Mouse (Mus musculus): ENCODE results near the gene Donson. TPM values are rescaled to one million over a fixed set of nuclear protein-coding genes. Genes with fewer than 3 reads are reported as not detected.
A peak's percentile ranks its signal among the peaks of the same experiment; 100 is the strongest.

The Donson gene
- polyA plus RNA-seq, 1 experiment from 2014 or later = 21.0 TPM

- peaks cover 89% of the 10 kb centered on the region for H3K36me3 ChIP-seq
- no peak for ATAC-seq (ENCODE audit: low FRiP score)
- no peaks in the 10 kb centered on the region for H3K27me3 ChIP-seq
- no peak overlapping the region for H3K27ac ChIP-seq
- H3K4me1 ChIP-seq (replicated peaks) = no peaks in the 10 kb centered on the region
- no peak overlapping the region for H3K4me2 ChIP-seq
- no peaks in the 10 kb centered on the region for H3K9me3 ChIP-seq
- 87% methylated on average over 5 of the region's 5 CpGs for WGBS
- no peak overlapping the region for H3K9ac ChIP-seq
- no peak overlapping the region for H3K4me3 ChIP-seq
These were observed 7.9 kb downstream of the Donson start for GRCm38 (mm10) chr16:91680656-91681055.

GRCm38 (mm10) chr16:91678147-91678911, 10.2 kb downstream of the Donson start:
- Histone ChIP-seq H3K9ac (no peak overlapping the region), H3K4me2 (no peak overlapping the region), H3K27me3 (no peaks in the 10 kb centered on the region), H3K9me3 (no peaks in the 10 kb centered on the region), H3K4me1 (replicated peaks) (no peaks in the 10 kb centered on the region), H3K4me3 (no peak overlapping the region), H3K36me3 (peaks cover 84% of the 10 kb centered on the region), H3K27ac (no peak overlapping the region)
- no peak for ATAC-seq (ENCODE audit: low FRiP score)
- WGBS = 94% methylated on average over 5 of the region's 5 CpGs

DNA sequence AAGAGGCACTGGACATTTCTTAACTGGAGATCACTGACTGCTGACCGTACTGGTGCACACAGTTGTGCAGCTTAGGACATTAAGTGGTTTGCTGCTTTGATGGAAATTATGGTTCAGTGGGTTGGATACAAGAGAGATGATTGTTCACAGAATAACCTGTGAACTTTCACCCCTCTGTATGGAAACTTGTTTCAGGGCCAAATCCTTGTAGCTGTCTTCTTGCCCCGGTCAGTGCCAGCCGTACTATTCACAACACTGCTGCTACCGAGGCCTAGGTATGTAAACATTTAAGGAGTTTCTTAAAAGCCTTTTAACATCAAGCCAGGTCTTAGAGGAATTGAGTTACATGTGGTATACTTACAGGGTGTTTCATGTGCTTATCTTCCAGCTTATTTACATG, 14.1 kb downstream of the Donson start:
- no peak overlapping the region for H3K9ac ChIP-seq
- WGBS = 93% methylated on average over 4 of the region's 4 CpGs
- peaks cover 83% of the 10 kb centered on the region for H3K36me3 ChIP-seq
- H3K27me3 ChIP-seq = no peaks in the 10 kb centered on the region
- no peak overlapping the region for H3K4me3 ChIP-seq
- no peak overlapping the region for H3K4me2 ChIP-seq
- ATAC-seq (ENCODE audit: low FRiP score) = no peak
- no peaks in the 10 kb centered on the region for H3K4me1 ChIP-seq (replicated peaks)
- H3K9me3 ChIP-seq = no peaks in the 10 kb centered on the region
- no peak overlapping the region for H3K27ac ChIP-seq

DNA sequence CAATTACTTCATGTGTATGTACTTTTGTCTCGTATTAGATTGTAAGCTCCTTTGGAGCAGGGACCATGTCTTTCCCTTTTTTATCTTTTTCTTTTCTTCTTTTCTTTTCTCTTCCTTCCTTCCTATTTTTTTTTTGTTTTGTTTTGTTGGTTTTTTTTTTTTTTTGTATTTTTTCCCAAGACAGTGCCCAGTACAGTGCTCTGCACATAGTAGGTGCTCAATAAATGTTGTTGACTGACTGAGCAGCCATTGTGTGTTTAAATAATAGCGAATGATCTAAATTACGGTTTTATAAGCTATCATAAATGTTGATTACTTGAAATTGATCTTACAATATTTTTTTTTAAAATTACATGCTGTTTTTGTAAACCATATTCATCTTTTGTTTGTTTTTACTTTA, 24.8 kb downstream of the Donson start:
- ATAC-seq (ENCODE audit: low FRiP score) = no peak

DNA sequence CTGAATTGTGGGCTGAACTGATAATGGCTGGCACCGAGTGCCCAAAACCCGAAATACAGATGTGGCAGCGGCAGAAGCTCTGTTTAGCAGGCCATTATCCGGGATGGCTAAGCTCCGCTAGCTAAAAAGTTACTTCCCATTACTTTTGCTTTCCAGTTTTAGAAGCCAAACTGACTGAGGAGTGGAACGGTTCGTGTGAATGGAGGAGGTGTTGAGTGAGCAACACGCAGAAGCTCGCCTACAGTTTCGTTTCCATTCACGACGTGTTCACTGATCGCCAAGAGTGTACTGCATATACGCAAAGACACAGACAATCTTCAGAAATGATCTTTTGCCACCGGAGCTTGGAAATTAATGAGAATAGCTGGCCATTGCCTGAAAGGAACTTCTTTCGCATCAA, 26.2 kb downstream of the Donson start:
- no peak overlapping the region for H3K9ac ChIP-seq
- no peaks in the 10 kb centered on the region for H3K27me3 ChIP-seq
- peaks cover 91% of the 10 kb centered on the region for H3K36me3 ChIP-seq
- WGBS = 95% methylated on average over 16 of the region's 16 CpGs
- no peak overlapping the region for H3K4me3 ChIP-seq
- H3K9me3 ChIP-seq = no peaks in the 10 kb centered on the region
- no peak overlapping the region for H3K27ac ChIP-seq
- H3K4me1 ChIP-seq (replicated peaks) = peaks cover 10% of the 10 kb centered on the region
- H3K4me2 ChIP-seq = no peak overlapping the region
- ATAC-seq (ENCODE audit: low FRiP score) = no peak

More for the DNA sequence above, 24.8 kb downstream of the Donson start:
- Histone ChIP-seq H3K27me3 (no peaks in the 10 kb centered on the region), H3K9ac (no peak overlapping the region), H3K36me3 (peaks cover 82% of the 10 kb centered on the region), H3K4me3 (no peak overlapping the region), H3K4me2 (no peak overlapping the region), H3K9me3 (no peaks in the 10 kb centered on the region), H3K27ac (no peak overlapping the region), H3K4me1 (replicated peaks) (peaks cover 10% of the 10 kb centered on the region)
- WGBS = 97% methylated on average over 3 of the region's 3 CpGs

- Histone ChIP-seq H3K4me2 (no peak overlapping the region), H3K4me3 (no peak overlapping the region), H3K27ac (no peak overlapping the region), H3K27me3 (no peaks in the 10 kb centered on the region), H3K4me1 (replicated peaks) (peaks cover 10% of the 10 kb centered on the region), H3K9ac (no peak overlapping the region), H3K9me3 (no peaks in the 10 kb centered on the region), H3K36me3 (peaks cover 91% of the 10 kb centered on the region)
- WGBS = 55% methylated on average over 1 of the region's 1 CpGs
- ATAC-seq (ENCODE audit: low FRiP score) = no peak
These were observed 27.2 kb downstream of the Donson start for GRCm38 (mm10) chr16:91661397-91661796.

DNA sequence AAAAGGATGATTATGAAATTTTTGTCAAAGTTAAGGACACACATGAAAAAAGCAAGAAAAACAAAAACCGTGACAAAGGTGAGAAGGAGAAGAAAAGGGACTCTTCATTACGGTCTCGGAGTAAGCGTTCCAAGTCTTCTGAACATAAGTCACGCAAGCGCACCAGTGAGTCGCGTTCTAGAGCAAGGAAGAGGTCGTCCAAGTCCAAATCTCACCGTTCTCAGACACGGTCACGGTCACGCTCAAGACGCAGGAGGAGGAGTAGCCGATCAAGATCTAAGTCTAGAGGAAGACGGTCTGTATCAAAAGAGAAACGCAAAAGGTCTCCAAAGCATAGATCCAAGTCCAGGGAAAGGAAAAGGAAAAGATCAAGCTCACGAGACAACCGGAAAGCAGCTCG, 28.8 kb downstream of the Donson start:
- no peak overlapping the region for H3K9ac ChIP-seq
- H3K36me3 ChIP-seq = peaks cover 91% of the 10 kb centered on the region
- H3K4me3 ChIP-seq = no peak overlapping the region
- no peaks in the 10 kb centered on the region for H3K27me3 ChIP-seq
- no peak for ATAC-seq (ENCODE audit: low FRiP score)
- WGBS = 97% methylated on average over 20 of the region's 20 CpGs
- H3K4me1 ChIP-seq (replicated peaks) = peaks cover 10% of the 10 kb centered on the region
- no peak overlapping the region for H3K4me2 ChIP-seq
- H3K27ac ChIP-seq = no peak overlapping the region
- no peaks in the 10 kb centered on the region for H3K9me3 ChIP-seq

GRCm38 (mm10) chr16:91658471-91658870, 30.1 kb downstream of the Donson start:
- Histone ChIP-seq H3K9ac (no peak overlapping the region), H3K4me3 (no peak overlapping the region), H3K4me2 (no peak overlapping the region), H3K4me1 (replicated peaks) (peaks cover 10% of the 10 kb centered on the region), H3K36me3 (peaks cover 89% of the 10 kb centered on the region), H3K27ac (no peak overlapping the region), H3K27me3 (no peaks in the 10 kb centered on the region), H3K9me3 (no peaks in the 10 kb centered on the region)
- ATAC-seq (ENCODE audit: low FRiP score) = no peak
- 95% methylated on average over 5 of the region's 5 CpGs for whole genome bisulfite sequencing

- H3K36me3 ChIP-seq = peaks cover 82% of the 10 kb centered on the region
- 0 out of 2 replicates have a peak, but pooled peaks have one; percentile 46 for ATAC-seq (ENCODE audit: low FRiP score)
- no peak overlapping the region for H3K27ac ChIP-seq
- peaks cover 13% of the 10 kb centered on the region for H3K4me1 ChIP-seq (replicated peaks)
- H3K9ac ChIP-seq = no peak overlapping the region
- H3K4me2 ChIP-seq = no peak overlapping the region
- 98% methylated on average over 17 of the region's 17 CpGs for WGBS
- H3K27me3 ChIP-seq = no peaks in the 10 kb centered on the region
- H3K4me3 ChIP-seq = no peak overlapping the region
- H3K9me3 ChIP-seq = no peaks in the 10 kb centered on the region
These were observed 31.3 kb downstream of the Donson start for GRCm38 (mm10) chr16:91657285-91657684.

DNA sequence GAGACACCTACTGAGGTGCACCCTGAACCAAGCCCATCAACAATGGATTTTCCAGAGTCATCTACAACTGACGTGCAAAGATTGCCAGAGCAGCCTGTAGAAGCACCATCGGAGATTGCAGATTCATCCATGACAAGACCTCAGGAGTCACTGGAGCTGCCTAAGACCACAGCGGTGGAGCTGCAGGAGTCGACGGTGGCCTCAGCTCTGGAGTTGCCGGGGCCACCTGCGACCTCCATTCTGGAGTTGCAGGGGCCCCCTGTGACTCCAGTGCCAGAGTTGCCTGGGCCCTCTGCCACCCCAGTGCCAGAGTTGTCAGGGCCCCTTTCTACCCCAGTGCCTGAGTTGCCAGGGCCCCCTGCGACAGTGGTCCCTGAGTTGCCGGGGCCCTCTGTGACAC, 33.3 kb downstream of the Donson start:
- Histone ChIP-seq H3K9me3 (no peaks in the 10 kb centered on the region), H3K9ac (no peak overlapping the region), H3K4me3 (no peak overlapping the region), H3K27ac (no peak overlapping the region), H3K27me3 (no peaks in the 10 kb centered on the region), H3K36me3 (peaks cover 73% of the 10 kb centered on the region), H3K4me1 (replicated peaks) (peaks cover 10% of the 10 kb centered on the region), H3K4me2 (no peak overlapping the region)
- 97% methylated on average over 9 of the region's 9 CpGs for WGBS
- no peak for ATAC-seq (ENCODE audit: low FRiP score)

DNA sequence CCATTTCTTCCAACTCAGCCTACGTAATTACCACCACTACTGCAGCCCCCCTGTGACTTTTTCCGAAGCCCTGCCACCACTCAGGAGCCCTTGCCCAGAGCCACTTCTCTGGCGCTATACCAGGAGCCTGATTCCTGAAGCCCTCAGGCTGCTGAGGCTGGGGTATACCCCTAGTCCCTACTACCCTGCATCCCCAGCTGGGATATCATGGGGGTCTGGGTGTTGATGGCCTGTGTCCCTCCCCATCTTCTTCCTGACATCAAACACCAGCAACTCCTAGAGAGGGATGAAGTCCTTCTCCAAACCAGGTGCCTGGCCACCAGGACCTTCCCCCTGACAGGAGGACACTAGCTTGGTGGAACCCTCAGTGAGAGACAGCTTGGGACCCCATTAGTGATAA, 36.4 kb downstream of the Donson start:
- Histone ChIP-seq H3K4me1 (replicated peaks) (peaks cover 19% of the 10 kb centered on the region), H3K27ac (no peak overlapping the region), H3K27me3 (no peaks in the 10 kb centered on the region), H3K4me2 (no peak overlapping the region), H3K9me3 (no peaks in the 10 kb centered on the region), H3K36me3 (peaks cover 42% of the 10 kb centered on the region), H3K9ac (no peak overlapping the region), H3K4me3 (no peak overlapping the region)
- 93% methylated on average over 3 of the region's 3 CpGs for WGBS
- no peak for ATAC-seq (ENCODE audit: low FRiP score)

- Histone ChIP-seq H3K36me3 (peaks cover 17% of the 10 kb centered on the region), H3K9me3 (no peaks in the 10 kb centered on the region), H3K4me1 (replicated peaks) (peaks cover 25% of the 10 kb centered on the region), H3K9ac (no peak overlapping the region), H3K4me2 (peak overlapping the region; percentile 40), H3K4me3 (no peak overlapping the region), H3K27ac (no peak overlapping the region), H3K27me3 (no peaks in the 10 kb centered on the region)
- ATAC-seq (ENCODE audit: low FRiP score) = no peak
These were observed 38.8 kb downstream of the Donson start for GRCm38 (mm10) chr16:91649781-91650180.

- Histone ChIP-seq H3K4me2 (peak overlapping the region; percentile 92), H3K9ac (peak overlapping the region; percentile 62), H3K4me1 (replicated peaks) (peaks cover 25% of the 10 kb centered on the region), H3K27ac (no peak overlapping the region), H3K27me3 (no peaks in the 10 kb centered on the region), H3K36me3 (peaks cover 16% of the 10 kb centered on the region), H3K4me3 (peak overlapping the region; percentile 73), H3K9me3 (no peaks in the 10 kb centered on the region)
- ATAC-seq (ENCODE audit: low FRiP score) = no peak
- 66% methylated on average over 3 of the region's 3 CpGs for WGBS
These were observed 39.3 kb downstream of the Donson start for GRCm38 (mm10) chr16:91649246-91649645.

All from hindbrain, embryonic 13.5 days (tissue).